Mouse (Mus musculus) heart, embryonic 16.5 days (tissue): ENCODE results near the gene Cd33. TPM values are rescaled to one million over a fixed set of nuclear protein-coding genes. Genes with fewer than 3 reads are reported as not detected.

Experiments used
- ATAC-seq: fragments of 200-750 bp; cut with Nextera tagmentation; replicated peaks from 2 replicates; pipeline ENCODE4 v1.8.0; 2017; ENCODE audit warnings: moderate number of reproducible peaks; ENCODE audit not compliant: insufficient read depth, low FRiP score; ENCODE audit errors: extremely low read depth
- H3K27ac ChIP-seq: fragments of 300-500 bp; sonication (generic); 2 replicates; pipeline ENCODE4 v1.5.1; 2014; ENCODE audit warnings: mild to moderate bottlenecking, low read length, control low read depth, moderate library complexity
- H3K27me3 ChIP-seq: fragments of 300-500 bp; sonication (generic); 2 replicates; pipeline ENCODE4 v1.6.1; 2014; ENCODE audit warnings: low read length, mixed read lengths; ENCODE audit not compliant: control insufficient read depth, insufficient read depth
- H3K36me3 ChIP-seq: fragments of 300-500 bp; sonication (generic); 2 replicates; pipeline ENCODE4 v1.6.1; 2014; ENCODE audit not compliant: control insufficient read depth, insufficient read depth
- H3K4me1 ChIP-seq: fragments of 300-500 bp; sonication (generic); 2 replicates; pipeline ENCODE4 v1.6.1; 2014; ENCODE audit warnings: low read length, mixed read lengths; ENCODE audit not compliant: control insufficient read depth, insufficient read depth
- H3K4me2 ChIP-seq: fragments of 300-500 bp; sonication (generic); 2 replicates; pipeline ENCODE4 v1.6.1; 2014; ENCODE audit warnings: low read depth, mild to moderate bottlenecking, control low read depth, low read length
- H3K4me3 ChIP-seq: fragments of 300-500 bp; sonication (generic); 2 replicates; pipeline ENCODE4 v1.5.1; 2014; ENCODE audit warnings: mild to moderate bottlenecking, control low read depth, low read length
- H3K9ac ChIP-seq: fragments of 300-500 bp; sonication (generic); 2 replicates; pipeline ENCODE4 v1.6.1; 2014; ENCODE audit warnings: low read length, control low read depth
- H3K9me3 ChIP-seq: fragments of 300-500 bp; sonication (generic); replicated peaks from 2 replicates; pipeline ENCODE4 v1.6.1; 2016; ENCODE audit warnings: low read length; ENCODE audit not compliant: control insufficient read depth
- WGBS: fragments of 180-500 bp; shearing (Covaris S2); extraction: QIAGEN DNeasy Blood & Tissue Kit; methylation state at CpG from one replicate; pipeline ENCODE4 v1.1.7; 2014; 5-methylcytosine and 5-hydroxymethylcytosine counted together
- polyA plus RNA-seq: library from polyadenylated mRNA; unstranded; fragments of >200 nt; fragmentation: Nextera tagmentation; extraction: Ambion mirVana; gene quantifications from 2 replicates; pipeline ENCODE4 v1.2.1, GENCODE M21; 2015

The Cd33 gene
- polyA plus RNA-seq, 1 experiment from 2014 or later = 0.51 TPM

GRCm38 (mm10) chr7:43530216-43530785, 13.9 kb downstream of the Cd33 start:
- no peak overlapping the region for H3K4me2 ChIP-seq
- WGBS = 66% methylated on average over 8 of the region's 8 CpGs
- no peak overlapping the region for H3K9ac ChIP-seq
- ATAC-seq = no peak
- no peaks in the 10 kb centered on the region for H3K36me3 ChIP-seq
- H3K27ac ChIP-seq = no peak overlapping the region
- no peaks in the 10 kb centered on the region for H3K9me3 ChIP-seq
- H3K27me3 ChIP-seq = no peaks in the 10 kb centered on the region
- H3K4me3 ChIP-seq = no peak overlapping the region
- H3K4me1 ChIP-seq = no peaks in the 10 kb centered on the region

DNA sequence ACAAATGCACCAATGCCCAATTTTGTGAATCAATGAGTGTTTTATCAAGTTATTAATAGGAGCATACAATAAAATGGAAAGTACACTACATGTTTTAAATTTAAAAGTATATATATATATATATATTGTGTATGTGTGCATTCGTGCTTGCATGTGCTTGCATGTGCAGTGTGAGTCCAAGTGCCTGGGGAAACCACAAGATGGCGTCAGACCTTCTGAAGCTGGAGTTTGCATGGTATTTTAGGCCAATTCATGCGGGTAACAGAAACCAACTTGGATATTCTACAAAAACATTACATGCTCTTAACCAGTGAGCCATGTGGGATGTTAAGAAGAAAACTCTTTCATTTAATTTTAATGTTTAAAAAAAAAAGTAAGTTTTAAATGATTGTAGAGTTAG, 18.9 kb downstream of the Cd33 start:
- Histone ChIP-seq H3K4me3 (no peak overlapping the region), H3K36me3 (no peaks in the 10 kb centered on the region), H3K27ac (no peak overlapping the region), H3K9ac (no peak overlapping the region), H3K4me2 (no peak overlapping the region), H3K27me3 (no peaks in the 10 kb centered on the region), H3K4me1 (no peaks in the 10 kb centered on the region), H3K9me3 (no peaks in the 10 kb centered on the region)
- no peak for ATAC-seq
- 40% methylated on average over 3 of the region's 3 CpGs for WGBS

DNA sequence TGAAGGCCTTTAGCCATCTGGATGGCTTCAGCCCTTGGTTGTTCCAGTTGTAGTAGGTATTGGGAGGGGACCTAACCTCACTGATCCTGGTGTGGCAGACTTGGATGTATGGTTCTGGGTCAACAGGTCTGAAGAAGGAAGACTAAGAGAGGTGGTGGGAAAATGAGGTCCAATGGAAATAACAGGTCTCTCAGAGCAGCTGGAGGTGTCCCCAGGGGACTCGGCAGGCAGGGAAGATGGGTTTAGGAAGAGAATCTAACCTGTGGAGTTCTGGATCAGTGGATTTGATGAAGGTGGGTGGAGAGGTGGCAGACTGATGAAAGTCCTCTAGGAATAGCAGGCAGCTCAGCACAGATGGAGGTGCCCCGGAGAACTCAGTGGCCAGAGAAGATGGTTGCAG, 21.5 kb downstream of the Cd33 start:
- H3K36me3 ChIP-seq = no peaks in the 10 kb centered on the region
- no peak overlapping the region for H3K4me2 ChIP-seq
- no peak overlapping the region for H3K9ac ChIP-seq
- H3K4me1 ChIP-seq = no peaks in the 10 kb centered on the region
- H3K27me3 ChIP-seq = no peaks in the 10 kb centered on the region
- H3K4me3 ChIP-seq = no peak overlapping the region
- ATAC-seq = no peak
- H3K9me3 ChIP-seq = no peaks in the 10 kb centered on the region
- H3K27ac ChIP-seq = no peak overlapping the region
- 75% methylated on average over 2 of the region's 2 CpGs for WGBS

- Histone ChIP-seq H3K4me2 (no peak overlapping the region), H3K4me1 (no peaks in the 10 kb centered on the region), H3K9ac (no peak overlapping the region), H3K27ac (no peak overlapping the region), H3K27me3 (no peaks in the 10 kb centered on the region), H3K9me3 (no peaks in the 10 kb centered on the region), H3K4me3 (no peak overlapping the region), H3K36me3 (no peaks in the 10 kb centered on the region)
- WGBS = 78% methylated on average over 15 of the region's 15 CpGs
- ATAC-seq = no peak
Observed at GRCm38 (mm10) chr7:43518341-43518740, 25.9 kb downstream of the Cd33 start.

DNA sequence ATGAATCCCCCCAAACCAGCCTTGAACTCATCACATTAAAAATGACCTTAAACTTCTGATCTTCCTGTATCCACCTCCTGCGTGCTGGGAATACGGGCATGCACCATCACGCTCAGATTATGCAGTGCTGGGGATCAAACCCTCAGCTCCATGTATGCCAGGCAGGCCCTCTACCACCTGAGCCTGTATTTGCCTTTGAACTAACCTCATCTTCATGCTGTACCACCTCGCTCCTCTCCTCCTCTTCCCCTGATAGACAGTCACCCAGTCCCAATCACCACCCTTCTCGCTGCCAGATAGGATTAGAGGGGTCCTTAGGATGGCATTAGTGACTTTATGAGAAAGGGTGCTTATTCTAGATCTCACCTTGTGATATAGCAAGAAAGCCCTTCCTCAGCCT, 29.2 kb downstream of the Cd33 start:
- H3K9ac ChIP-seq = no peak overlapping the region
- no peaks in the 10 kb centered on the region for H3K27me3 ChIP-seq
- no peak overlapping the region for H3K4me3 ChIP-seq
- ATAC-seq = no peak
- no peaks in the 10 kb centered on the region for H3K36me3 ChIP-seq
- no peaks in the 10 kb centered on the region for H3K9me3 ChIP-seq
- H3K4me1 ChIP-seq = no peaks in the 10 kb centered on the region
- 77% methylated on average over 5 of the region's 5 CpGs for WGBS
- no peak overlapping the region for H3K4me2 ChIP-seq
- H3K27ac ChIP-seq = no peak overlapping the region

DNA sequence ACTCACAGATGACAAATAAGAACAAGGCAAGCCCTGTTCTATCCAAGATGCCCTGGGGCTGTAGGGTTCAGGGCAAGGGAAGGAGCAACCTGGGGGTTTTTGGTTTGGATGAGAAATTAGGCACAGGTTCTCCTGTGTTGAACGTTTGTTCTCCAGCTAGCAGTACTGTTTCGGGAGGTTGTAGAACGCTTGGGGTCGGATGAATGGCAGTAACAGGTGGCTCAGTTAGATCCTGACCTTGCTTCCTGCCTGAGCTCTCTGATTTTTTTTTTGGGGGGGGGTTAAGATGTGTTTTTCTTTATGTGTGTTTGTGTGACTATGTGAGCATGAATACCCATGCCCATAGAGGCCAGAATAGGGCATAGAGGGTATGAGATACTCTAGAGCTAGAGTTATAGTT, 31.7 kb downstream of the Cd33 start:
- 74% methylated on average over 4 of the region's 4 CpGs for WGBS
- Histone ChIP-seq H3K4me1 (no peaks in the 10 kb centered on the region), H3K27me3 (no peaks in the 10 kb centered on the region), H3K9me3 (no peaks in the 10 kb centered on the region), H3K27ac (no peak overlapping the region), H3K4me2 (no peak overlapping the region), H3K4me3 (no peak overlapping the region), H3K36me3 (no peaks in the 10 kb centered on the region), H3K9ac (no peak overlapping the region)
- no peak for ATAC-seq

- Histone ChIP-seq H3K27ac (no peak overlapping the region), H3K4me2 (no peak overlapping the region), H3K4me1 (no peaks in the 10 kb centered on the region), H3K27me3 (no peaks in the 10 kb centered on the region), H3K4me3 (no peak overlapping the region), H3K9me3 (no peaks in the 10 kb centered on the region), H3K9ac (no peak overlapping the region), H3K36me3 (no peaks in the 10 kb centered on the region)
- 45% methylated on average over 4 of the region's 4 CpGs for WGBS
- no peak for ATAC-seq
Observed at GRCm38 (mm10) chr7:43511707-43512478, 32.3 kb downstream of the Cd33 start.

DNA sequence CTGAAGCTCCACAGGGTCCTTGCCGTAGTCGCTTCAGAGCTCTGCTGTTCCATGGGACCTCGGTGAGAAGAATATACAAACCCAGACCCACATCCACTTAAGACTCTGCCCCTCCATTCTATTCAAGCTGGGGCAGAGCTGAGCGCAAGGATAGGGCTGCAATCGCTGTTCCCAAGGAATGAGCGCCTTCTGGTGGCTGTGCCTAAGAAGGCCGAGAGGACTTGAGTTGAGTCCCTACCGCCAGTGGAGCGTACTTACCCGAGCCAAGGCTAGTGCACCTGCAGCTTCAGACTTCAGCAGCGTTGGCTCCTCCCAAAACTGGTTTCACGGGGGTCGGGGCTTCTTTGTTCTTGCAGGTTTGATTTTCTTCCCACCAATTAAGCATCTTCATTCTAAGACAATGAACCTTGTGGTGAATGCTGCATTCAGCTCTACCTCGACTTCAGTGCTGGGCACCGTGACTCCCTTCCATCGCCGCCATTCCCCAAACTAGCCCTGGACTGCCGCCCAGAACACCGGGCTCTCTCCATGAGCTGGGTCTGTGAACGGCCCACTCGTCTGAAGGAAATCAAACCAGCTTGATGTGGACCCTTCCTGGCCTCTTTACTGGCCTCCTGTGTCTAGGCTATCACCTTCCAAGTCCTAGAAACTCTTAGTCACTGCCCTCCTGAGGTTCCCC, 48.7 kb downstream of the Cd33 start:
- H3K9ac ChIP-seq = no peak overlapping the region
- no peak; the same call in 1 of the 2 replicates for ATAC-seq
- no peak overlapping the region for H3K4me3 ChIP-seq
- H3K36me3 ChIP-seq = no peaks in the 10 kb centered on the region
- no peak overlapping the region for H3K27ac ChIP-seq
- WGBS = 17% methylated on average over 21 of the region's 21 CpGs
- peaks cover 19% of the 10 kb centered on the region for H3K27me3 ChIP-seq
- no peaks in the 10 kb centered on the region for H3K4me1 ChIP-seq
- no peak overlapping the region for H3K4me2 ChIP-seq
- no peaks in the 10 kb centered on the region for H3K9me3 ChIP-seq

- peaks cover 35% of the 10 kb centered on the region for H3K27me3 ChIP-seq
- no peak overlapping the region for H3K4me2 ChIP-seq
- no peak overlapping the region for H3K4me3 ChIP-seq
- H3K4me1 ChIP-seq = no peaks in the 10 kb centered on the region
- no peak for ATAC-seq
- 54% methylated on average over 9 of the region's 9 CpGs for WGBS
- H3K9me3 ChIP-seq = no peaks in the 10 kb centered on the region
- no peak overlapping the region for H3K9ac ChIP-seq
- H3K27ac ChIP-seq = no peak overlapping the region
- H3K36me3 ChIP-seq = no peaks in the 10 kb centered on the region
Observed at GRCm38 (mm10) chr7:43490861-43491260, 53.4 kb downstream of the Cd33 start.
